Mouse (Mus musculus) cerebellum, postnatal 10 days (tissue): Measurements from ENCODE around the gene Ankzf1.
A peak's percentile ranks its signal among the peaks of the same experiment; 100 is the strongest.

Source experiments
- DNase-seq, 2 experiments: peaks; one replicate each; pipeline ENCODE4 v3.0.0; 2021; ENCODE audit warnings: mixed read lengths in 2 of 2

Ankzf1 gene

GRCm38 (mm10) chr1:75191622-75192402 is at the start of gene Ankzf1, which contains the start of gene Atg9a:
Gene Ankzf1 (plus strand): TSS chr1:75192151.
Gene Atg9a (minus strand): TSS chr1:75192196.
- DNase-seq, result peak; percentile 93 to 96

GRCm38 (mm10) chr1:75142301-75143261 is 49.4 kb upstream of the Ankzf1 start, which contains the start of the genes Cnppd1 and Retreg2:
Gene Cnppd1 (minus strand): TSS chr1:75142711.
Gene Retreg2 (plus strand): TSS chr1:75142778.
- DNase-seq, result peak; percentile 98

GRCm38 (mm10) chr1:75145589-75145988 is 46.4 kb upstream of the Ankzf1 start:
- no peak for DNase-seq

- no peak for DNase-seq
Observed at GRCm38 (mm10) chr1:75147411-75148135, 44.4 kb upstream of the Ankzf1 start.

- DNase-seq, result no peak
Observed at GRCm38 (mm10) chr1:75148727-75149126, 43.2 kb upstream of the Ankzf1 start.

- DNase-seq, result peak; percentile 40 to 49
Observed at GRCm38 (mm10) chr1:75155837-75156236, 36.1 kb upstream of the Ankzf1 start.

- DNase-seq, result no peak
Observed at GRCm38 (mm10) chr1:75158990-75159389, 33.0 kb upstream of the Ankzf1 start.

- no peak for DNase-seq
Observed at GRCm38 (mm10) chr1:75159540-75160255, 32.3 kb upstream of the Ankzf1 start.

- DNase-seq, result no peak
Observed at GRCm38 (mm10) chr1:75160256-75160617, 31.7 kb upstream of the Ankzf1 start.

- DNase-seq, result no peak
Observed at GRCm38 (mm10) chr1:75168093-75168471, 23.9 kb upstream of the Ankzf1 start.

GRCm38 (mm10) chr1:75168472-75169464 is 23.2 kb upstream of the Ankzf1 start, which contains the start of gene Zfand2b:
Gene Zfand2b (plus strand): TSS chr1:75168646.
- DNase-seq, result peak; percentile 98 to 99

- peak; percentile 96 to 98 for DNase-seq
Observed at GRCm38 (mm10) chr1:75179334-75180104, 12.4 kb upstream of the Ankzf1 start.

- DNase-seq, result peak; percentile 92 to 93
Observed at GRCm38 (mm10) chr1:75180105-75180590, 11.8 kb upstream of the Ankzf1 start, which contains the start of gene Abcb6. Gene Abcb6 (minus strand): TSS chr1:75180392.

- DNase-seq, result no peak
Observed at GRCm38 (mm10) chr1:75180741-75181140, 11.2 kb upstream of the Ankzf1 start.

- DNase-seq, result peak in 1 of 2 experiments; percentile 44
Observed at GRCm38 (mm10) chr1:75181377-75181870, 10.5 kb upstream of the Ankzf1 start.

- peak in 1 of 2 experiments; percentile 42 for DNase-seq
Observed at GRCm38 (mm10) chr1:75182160-75182559, 9.8 kb upstream of the Ankzf1 start.

GRCm38 (mm10) chr1:75185495-75185894 is 6.5 kb upstream of the Ankzf1 start:
- peak in 1 of 2 experiments; percentile 36 for DNase-seq

GRCm38 (mm10) chr1:75187126-75187525 is 4.8 kb upstream of the Ankzf1 start:
- DNase-seq, result no peak

- no peak for DNase-seq
Observed at GRCm38 (mm10) chr1:75187914-75188483, 4.0 kb upstream of the Ankzf1 start.
